Mouse (Mus musculus) CH12.LX (cell line): ENCODE data around the gene Ccdc141. TPM values are rescaled to one million over a fixed set of nuclear protein-coding genes. Genes with fewer than 3 reads are reported as not detected.

Source experiments
- DNase-seq: peaks from one replicate; pipeline ENCODE4 v3.0.0-alpha.2; 2013; ENCODE audit errors: extremely low read depth
- H3K27ac ChIP-seq: 2 replicates; pipeline ENCODE4 v1.5.1; 2012; ENCODE audit warnings: low read depth, mild to moderate bottlenecking, control low read depth, moderate library complexity; ENCODE audit not compliant: insufficient read depth
- H3K27me3 ChIP-seq: replicated peaks from 2 replicates; pipeline ENCODE3; 2012; ENCODE audit warnings: inconsistent platforms
- H3K36me3 ChIP-seq, 2 experiments: replicated peaks in 1 of 2; 2 replicates each; pipeline versions ENCODE3 to v1.6.1; 2012; ENCODE audit warnings: inconsistent platforms in 1 of 2, low read length in 1 of 2, mild to moderate bottlenecking in 1 of 2, mixed read lengths in 1 of 2, moderate library complexity in 1 of 2; ENCODE audit not compliant: control insufficient read depth in 1 of 2, insufficient read depth in 1 of 2
- H3K4me1 ChIP-seq, 2 experiments: 2 replicates each; pipeline ENCODE4 v1.6.1; 2012; ENCODE audit warnings: inconsistent platforms in 1 of 2, moderate library complexity in 1 of 2; ENCODE audit not compliant: insufficient read depth in 2 of 2, control insufficient read depth in 1 of 2
- H3K4me2 ChIP-seq: 2 replicates; pipeline ENCODE4 v1.6.1; 2012; ENCODE audit warnings: low read depth, mild to moderate bottlenecking, control low read depth; ENCODE audit not compliant: poor library complexity, insufficient read depth, severe bottlenecking
- H3K4me3 ChIP-seq, 3 experiments: fragments of 150-350 bp in 1 of 3; sonication (generic) in 1 of 3; replicated peaks in 1 of 3; 2 replicates each; pipeline versions ENCODE3 to v1.5.1; 2011 to 2012; ENCODE audit warnings: low read depth in 2 of 3, low read length in 2 of 3, mild to moderate bottlenecking in 2 of 3, moderate library complexity in 2 of 3, control low read depth in 1 of 3, improper control_type of control experiment in 1 of 3, inconsistent platforms in 1 of 3, mixed read lengths in 1 of 3; ENCODE audit not compliant: poor library complexity in 1 of 3
- H3K79me2 ChIP-seq: replicated peaks from 2 replicates; pipeline ENCODE4 v1.6.1; 2012; ENCODE audit warnings: mild to moderate bottlenecking, moderate library complexity; ENCODE audit not compliant: control insufficient read depth, poor library complexity, insufficient read depth, severe bottlenecking; ENCODE audit errors: extremely low read depth
- H3K9ac ChIP-seq: 2 replicates; pipeline ENCODE4 v1.6.1; 2012; ENCODE audit warnings: low read depth, mild to moderate bottlenecking, control low read depth, moderate library complexity; ENCODE audit not compliant: insufficient read depth
- H3K9me3 ChIP-seq: replicated peaks from 2 replicates; pipeline ENCODE3; 2012; ENCODE audit warnings: low read length, inconsistent platforms, mixed read lengths
- CHD2 ChIP-seq: IDR thresholded peaks from 2 replicates; pipeline ENCODE4 v1.6.1; 2011; ENCODE audit warnings: low read length, improper control_type of control experiment
- E2F4 ChIP-seq: IDR thresholded peaks from 2 replicates; pipeline ENCODE4 v1.6.1; 2011; ENCODE audit warnings: low read depth, low read length, improper control_type of control experiment; ENCODE audit not compliant: insufficient replicate concordance
- EP300 ChIP-seq: IDR thresholded peaks from 2 replicates; pipeline ENCODE4 v1.6.1; 2011; ENCODE audit warnings: low read length, improper control_type of control experiment
- ETS1 ChIP-seq: conservative IDR thresholded peaks from 2 replicates; pipeline ENCODE4 v1.6.1; 2012; ENCODE audit warnings: low read depth, mild to moderate bottlenecking, inconsistent platforms, low read length, improper control_type of control experiment, moderate library complexity
- HCFC1 ChIP-seq: IDR thresholded peaks from 2 replicates; pipeline ENCODE4 v1.6.1; 2012; ENCODE audit warnings: low read depth, mild to moderate bottlenecking, inconsistent platforms, low read length, improper control_type of control experiment
- IRF4 ChIP-seq: IDR thresholded peaks from 2 replicates; pipeline ENCODE4 v1.6.1; 2014; ENCODE audit warnings: low read depth, mild to moderate bottlenecking, inconsistent platforms, low read length, improper control_type of control experiment
- JUN ChIP-seq: IDR thresholded peaks from 2 replicates; pipeline ENCODE4 v1.6.1; 2011; ENCODE audit warnings: low read depth, mild to moderate bottlenecking, low read length, improper control_type of control experiment, moderate library complexity; ENCODE audit not compliant: insufficient read depth
- KAT2A ChIP-seq: IDR thresholded peaks from 2 replicates; pipeline ENCODE4 v1.6.1; 2012; ENCODE audit warnings: low read length, improper control_type of control experiment, inconsistent platforms; ENCODE audit not compliant: insufficient replicate concordance
- MXI1 ChIP-seq: IDR thresholded peaks from 2 replicates; pipeline ENCODE4 v1.6.1; 2011; ENCODE audit warnings: mild to moderate bottlenecking, low read depth, low read length, improper control_type of control experiment
- MYC ChIP-seq: IDR thresholded peaks from 2 replicates; pipeline ENCODE4 v1.6.1; 2011; ENCODE audit warnings: low read depth, mild to moderate bottlenecking, improper control_type of control experiment, low read length
- NRF1 ChIP-seq: IDR thresholded peaks from 2 replicates; pipeline ENCODE4 v1.6.1; 2014; ENCODE audit warnings: low read depth, mild to moderate bottlenecking, inconsistent platforms, low read length, improper control_type of control experiment, moderate library complexity
- POLR2AphosphoS2 ChIP-seq: IDR thresholded peaks from 2 replicates; pipeline ENCODE4 v1.6.1; 2011; ENCODE audit warnings: low read depth, low read length, improper control_type of control experiment
- RCOR1 ChIP-seq: conservative IDR thresholded peaks from 2 replicates; pipeline ENCODE4 v1.6.1; 2012; ENCODE audit warnings: low read depth, mild to moderate bottlenecking, inconsistent platforms, low read length, improper control_type of control experiment
- SIN3A ChIP-seq: IDR thresholded peaks from 2 replicates; pipeline ENCODE4 v1.6.1; 2012; ENCODE audit warnings: low read length, improper control_type of control experiment, inconsistent platforms
- SMC3 ChIP-seq: IDR thresholded peaks from 2 replicates; pipeline ENCODE4 v1.6.1; 2011; ENCODE audit warnings: low read depth, low read length, improper control_type of control experiment
- USF1 ChIP-seq: IDR thresholded peaks from 2 replicates; pipeline ENCODE4 v1.6.1; 2014; ENCODE audit warnings: low read depth, mild to moderate bottlenecking, inconsistent platforms, low read length, improper control_type of control experiment
- ZC3H11A ChIP-seq: IDR thresholded peaks from 2 replicates; pipeline ENCODE4 v1.6.1; 2012; ENCODE audit warnings: low read depth, mild to moderate bottlenecking, inconsistent platforms, low read length, improper control_type of control experiment
- ZKSCAN1 ChIP-seq: IDR thresholded peaks from 2 replicates; pipeline ENCODE4 v1.6.1; 2012; ENCODE audit warnings: low read depth, inconsistent platforms, low read length, improper control_type of control experiment, borderline replicate concordance
- ZMIZ1 ChIP-seq: IDR thresholded peaks from 2 replicates; pipeline ENCODE4 v1.6.1; 2012; ENCODE audit warnings: low read depth, mild to moderate bottlenecking, inconsistent platforms, low read length, improper control_type of control experiment
- dilution Hi-C: fragments of 300-500 bp; cut with MboI; formaldehyde crosslinking; loops from 2 replicates; pipeline ENCODE4 v1.14.3; 2020; ENCODE audit warnings: low sequenced_read_pairs; ENCODE audit not compliant: extremely low pct_unique_long_range_greater_than_20kb, extremely low pct_ligation_motif_present
- in situ Hi-C: fragments of 300-500 bp; cut with MboI; formaldehyde crosslinking; loops from 3 replicates; pipeline ENCODE4 v1.14.3; 2019; ENCODE audit warnings: low sequenced_read_pairs, low pct_ligation_motif_present, low pct_unique_long_range_greater_than_20kb, mixed read lengths
- polyA plus RNA-seq: library from polyadenylated mRNA; unstranded; fragments of >175 nt; gene quantifications from 2 replicates; pipeline ENCODE4 v1.2.1, GENCODE M21; 2012; ENCODE audit warnings: low read depth; ENCODE audit not compliant: insufficient read length
- total RNA-seq, 2 experiments: library from RNA; depleted of rRNA; stranded (reverse); fragments of 300-350 nt in 1 of 2; fragments of >200 nt in 1 of 2; gene quantifications; 2 replicates each; pipeline ENCODE4 v1.2.3; 2012 to 2014

The Ccdc141 gene
- total and polyA plus RNA-seq, 3 experiments = not detected

DNA sequence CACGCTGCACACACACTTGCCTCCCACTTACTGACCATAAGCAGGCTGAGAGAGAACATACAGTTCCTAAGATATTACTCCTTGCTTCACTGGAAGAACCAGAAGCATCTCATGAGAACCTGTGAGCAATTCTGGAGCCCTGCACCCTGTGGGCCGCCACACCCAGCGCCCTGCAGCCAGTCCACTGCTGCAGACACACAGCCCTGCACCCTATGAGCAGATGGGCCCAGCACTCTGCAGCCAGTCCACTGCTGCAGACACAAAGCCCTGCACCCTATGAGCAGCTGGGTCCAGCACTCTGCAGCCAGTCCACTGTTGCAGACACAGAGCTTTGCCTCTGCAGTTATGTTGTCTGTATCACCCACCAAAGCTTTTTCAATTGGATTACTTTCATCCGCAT lies 29.9 kb upstream of the Ccdc141 start:
- TF ChIP-seq ETS1 (no peak), E2F4 (no peak), ZC3H11A (no peak), JUN (no peak), MYC (no peak), EP300 (no peak), POLR2AphosphoS2 (no peak), CHD2 (no peak), USF1 (no peak), HCFC1 (no peak), NRF1 (no peak), ZKSCAN1 (no peak), ZMIZ1 (no peak), RCOR1 (no peak)
- DNase-seq = no peak
- no peaks in the 10 kb centered on the region for H3K27me3 ChIP-seq
- dilution Hi-C loops (no loop called here), in situ Hi-C loops (no loop called here)
- H3K9ac ChIP-seq = no peak overlapping the region
- H3K4me3 ChIP-seq = no peak overlapping the region
- H3K36me3 ChIP-seq = no peaks in the 10 kb centered on the region
- no peaks in the 10 kb centered on the region for H3K4me1 ChIP-seq
- H3K27ac ChIP-seq = no peak overlapping the region
- H3K9me3 ChIP-seq = peaks cover 55% of the 10 kb centered on the region
- H3K79me2 ChIP-seq = no peaks in the 10 kb centered on the region
- H3K4me2 ChIP-seq = no peak overlapping the region

DNA sequence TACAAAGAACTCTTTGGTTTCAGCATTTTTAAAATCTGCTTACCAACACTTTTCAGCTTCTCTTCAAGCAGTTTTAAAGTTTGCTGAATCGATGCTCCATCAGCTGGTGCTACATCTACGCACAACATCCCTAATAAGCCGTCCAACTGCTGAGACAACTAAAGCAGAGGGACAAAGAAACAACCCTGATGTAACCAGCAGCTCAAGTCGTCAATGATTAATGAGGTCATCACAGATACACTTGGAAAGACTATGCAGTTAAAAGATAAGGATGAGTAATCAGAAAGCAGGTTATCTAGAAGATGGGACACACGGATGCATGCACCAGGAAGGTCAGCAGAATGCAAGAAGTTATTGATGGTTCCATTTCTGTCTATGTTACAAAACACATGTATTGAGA lies 27.8 kb upstream of the Ccdc141 start:
- H3K4me3 ChIP-seq = no peak overlapping the region
- no peaks in the 10 kb centered on the region for H3K27me3 ChIP-seq
- H3K9ac ChIP-seq = no peak overlapping the region
- peaks cover 67% of the 10 kb centered on the region for H3K9me3 ChIP-seq
- H3K4me1 ChIP-seq = no peaks in the 10 kb centered on the region
- no peaks in the 10 kb centered on the region for H3K79me2 ChIP-seq
- no peaks in the 10 kb centered on the region for H3K36me3 ChIP-seq
- H3K27ac ChIP-seq = no peak overlapping the region
- in situ Hi-C loops (no loop called here), dilution Hi-C loops (no loop called here)
- no peak for DNase-seq
- TF ChIP-seq MXI1 (no peak), ETS1 (no peak), IRF4 (no peak), SIN3A (no peak), SMC3 (no peak), KAT2A (no peak), USF1 (no peak)
- no peak overlapping the region for H3K4me2 ChIP-seq
